Mouse (Mus musculus) thymus, adult 2 months (tissue): ENCODE measurements around the gene Stn1.
A peak's percentile ranks its signal among the peaks of the same experiment; 100 is the strongest.

Experiments
- CTCF ChIP-seq: fragments of 200-500 bp; IDR thresholded peaks from 2 replicates; pipeline ENCODE4 v1.5.1; 2012; ENCODE audit warnings: mild to moderate bottlenecking, control low read depth, low read length, moderate library complexity, borderline replicate concordance; ENCODE audit not compliant: control insufficient read depth, poor library complexity, insufficient read depth; ENCODE audit errors: extremely low read depth
- POLR2A ChIP-seq: fragments of 200-500 bp; IDR thresholded peaks from 2 replicates; pipeline ENCODE4 v1.6.1; 2012; ENCODE audit warnings: mild to moderate bottlenecking, low read length, control low read depth, moderate library complexity; ENCODE audit not compliant: control insufficient read depth, poor library complexity, insufficient read depth; ENCODE audit errors: extremely low read depth

GRCm38 (mm10) chr19:47536521-47537299 is 597 bp downstream of the Stn1 start:
- peak; percentile 35; the same call in 1 of the 2 replicates for TF ChIP-seq CTCF
- peak; percentile 91 for TF ChIP-seq POLR2A
